Mouse (Mus musculus) heart, embryonic 11.5 days (tissue): ENCODE data around the gene Rbms2. TPM values are rescaled to one million over a fixed set of nuclear protein-coding genes. Genes with fewer than 3 reads are reported as not detected.
A peak's percentile ranks its signal among the peaks of the same experiment; 100 is the strongest.
"Not testable (repeated sequence)": the region's sequence is repeated elsewhere in the genome, so short reads cannot be mapped to it uniquely, and the experiment has no call there.

Experiments used
- ATAC-seq: fragments of 200-750 bp; cut with Nextera tagmentation; replicated peaks from 2 replicates; pipeline ENCODE4 v1.8.0; 2017; ENCODE audit warnings: moderate library complexity; ENCODE audit not compliant: insufficient number of reproducible peaks, low FRiP score, low TSS enrichment
- H3K27ac ChIP-seq: fragments of 300-500 bp; sonication (generic); 2 replicates; pipeline ENCODE4 v1.5.1; 2014; ENCODE audit warnings: mild to moderate bottlenecking, low read depth, low read length
- H3K27me3 ChIP-seq: fragments of 300-500 bp; sonication (generic); 2 replicates; pipeline ENCODE4 v1.6.1; 2014; ENCODE audit warnings: mild to moderate bottlenecking, low read length, mixed read lengths; ENCODE audit not compliant: control insufficient read depth, insufficient read depth
- H3K36me3 ChIP-seq: fragments of 300-500 bp; sonication (generic); 2 replicates; pipeline ENCODE4 v1.6.1; 2014; ENCODE audit warnings: mild to moderate bottlenecking, low read length, moderate library complexity, mixed read lengths; ENCODE audit not compliant: control insufficient read depth, insufficient read depth
- H3K4me1 ChIP-seq: fragments of 300-500 bp; sonication (generic); 2 replicates; pipeline ENCODE4 v1.6.1; 2014; ENCODE audit warnings: low read length; ENCODE audit not compliant: control insufficient read depth, insufficient read depth
- H3K4me2 ChIP-seq: fragments of 300-500 bp; sonication (generic); 2 replicates; pipeline ENCODE4 v1.6.1; 2014; ENCODE audit warnings: mild to moderate bottlenecking, moderate library complexity
- H3K4me3 ChIP-seq: fragments of 300-500 bp; sonication (generic); 2 replicates; pipeline ENCODE4 v1.5.1; 2014; ENCODE audit warnings: low read depth, low read length
- H3K9ac ChIP-seq: fragments of 300-500 bp; sonication (generic); 2 replicates; pipeline ENCODE4 v1.6.1; 2014; ENCODE audit warnings: mild to moderate bottlenecking, low read depth, low read length, moderate library complexity
- H3K9me3 ChIP-seq: fragments of 300-500 bp; sonication (generic); replicated peaks from 2 replicates; pipeline ENCODE4 v1.6.1; 2016; ENCODE audit warnings: low read length; ENCODE audit not compliant: control insufficient read depth
- WGBS: fragments of 180-500 bp; shearing (Covaris S2); extraction: QIAGEN DNeasy Blood & Tissue Kit; methylation state at CpG from one replicate; pipeline ENCODE4 v1.1.7; 2014; ENCODE audit not compliant: insufficient replicate concordance; 5-methylcytosine and 5-hydroxymethylcytosine counted together
- polyA plus RNA-seq: library from polyadenylated mRNA; unstranded; fragments of >200 nt; fragmentation: Nextera tagmentation; extraction: Ambion mirVana; gene quantifications from 2 replicates; pipeline ENCODE4 v1.2.1, GENCODE M21; 2014

The Rbms2 gene
- polyA plus RNA-seq, 1 experiment from 2014 or later = 36.1 TPM

GRCm38 (mm10) chr10:128204941-128205340 is 24.8 kb upstream of the Rbms2 start:
- WGBS = 81% methylated on average over 15 of the region's 15 CpGs
- H3K4me3 ChIP-seq = no peak overlapping the region
- H3K27me3 ChIP-seq = no peaks in the 10 kb centered on the region
- H3K9me3 ChIP-seq = no peaks in the 10 kb centered on the region
- no peak for ATAC-seq
- H3K4me2 ChIP-seq = no peak overlapping the region
- no peaks in the 10 kb centered on the region for H3K4me1 ChIP-seq
- H3K36me3 ChIP-seq = no peaks in the 10 kb centered on the region
- no peak overlapping the region for H3K9ac ChIP-seq
- no peak overlapping the region for H3K27ac ChIP-seq

GRCm38 (mm10) chr10:128201856-128202255 is 21.8 kb upstream of the Rbms2 start:
- Histone ChIP-seq H3K27me3 (0 out of 2 replicates have a peak, but pooled peaks cover 4% of the 10 kb centered on the region), H3K27ac (no peak overlapping the region), H3K4me1 (no peaks in the 10 kb centered on the region), H3K4me3 (no peak overlapping the region), H3K9ac (no peak overlapping the region), H3K36me3 (no peaks in the 10 kb centered on the region), H3K9me3 (no peaks in the 10 kb centered on the region), H3K4me2 (no peak overlapping the region)
- no peak for ATAC-seq
- WGBS = 69% methylated on average over 6 of the region's 6 CpGs

DNA sequence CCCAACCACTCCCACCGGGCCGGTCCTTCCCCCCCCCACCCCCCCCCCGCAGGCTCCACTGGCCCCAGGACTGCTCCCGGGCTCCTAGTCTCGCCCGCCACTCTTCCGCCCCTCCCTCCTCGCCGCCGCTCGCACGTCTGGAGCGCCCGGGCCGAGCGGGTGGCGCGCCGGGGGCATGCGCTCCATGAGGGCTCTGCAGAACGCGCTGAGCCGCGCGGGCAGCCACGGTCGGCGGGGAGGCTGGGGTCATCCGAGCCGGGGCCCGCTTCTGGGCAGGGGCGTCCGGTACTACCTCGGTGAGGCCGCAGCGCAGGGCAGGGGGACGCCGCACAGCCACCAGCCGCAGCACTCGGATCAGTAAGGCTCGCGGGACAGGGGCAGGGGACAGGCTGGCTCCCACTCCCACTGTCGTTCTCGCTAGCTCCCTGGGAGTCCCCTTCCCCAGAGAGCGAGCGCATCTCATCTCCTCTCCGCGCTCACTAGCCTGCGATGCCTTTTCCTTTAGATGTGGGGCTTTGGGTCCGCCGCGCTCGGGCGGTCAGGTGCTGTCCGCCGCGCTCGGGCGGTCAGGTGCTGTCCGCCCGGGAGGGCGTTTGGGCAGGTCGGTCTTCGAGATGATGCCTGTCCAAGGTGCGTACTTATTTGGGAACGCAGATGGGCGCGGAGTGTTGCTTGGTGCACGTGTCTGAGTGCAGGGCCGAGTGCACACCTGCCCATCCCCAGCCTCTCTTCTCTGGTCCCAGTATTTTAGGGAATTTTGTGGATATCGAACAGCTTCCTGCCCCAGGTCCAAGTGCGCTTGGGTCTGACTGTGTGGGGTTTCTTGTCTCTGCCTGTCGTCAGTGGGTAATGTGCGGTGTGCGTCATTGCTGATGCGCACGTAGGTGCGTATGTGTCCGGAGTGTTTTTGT is 14.7 kb upstream of the Rbms2 start:
- Histone ChIP-seq H3K9me3 (no peaks in the 10 kb centered on the region), H3K4me2 (peak overlapping the region; percentile 98), H3K9ac (peak overlapping the region; percentile 44), H3K36me3 (no peaks in the 10 kb centered on the region), H3K27ac (no peak overlapping the region), H3K27me3 (peaks cover 20% of the 10 kb centered on the region), H3K4me3 (peak overlapping the region; percentile 52), H3K4me1 (peaks cover 4% of the 10 kb centered on the region; the same call in 1 of the 2 replicates)
- ATAC-seq = peak; percentile 87
- under 1% methylated on average over 62 of the region's 79 CpGs for WGBS

GRCm38 (mm10) chr10:128194024-128194550 is 14.0 kb upstream of the Rbms2 start, which contains the start of gene Gls2:
Gls2 (plus strand) TSS chr10:128194457.
- H3K4me2 ChIP-seq = peak within 1 kb of the TSS; percentile 98
- peak; percentile 94 for ATAC-seq
- under 1% methylated on average over 46 of the region's 46 CpGs for WGBS
- H3K36me3 ChIP-seq = no peaks in the 10 kb centered on the region
- H3K4me3 ChIP-seq = peak within 1 kb of the TSS; percentile 52
- peaks cover 4% of the 10 kb centered on the region; the same call in 1 of the 2 replicates for H3K4me1 ChIP-seq
- H3K27ac ChIP-seq = 0 out of 2 replicates have a peak within 1 kb of the TSS, but pooled peaks have one; percentile 41
- H3K9ac ChIP-seq = peak within 1 kb of the TSS; percentile 70
- no peaks in the 10 kb centered on the region for H3K9me3 ChIP-seq
- peaks cover 17% of the 10 kb centered on the region for H3K27me3 ChIP-seq

- Histone ChIP-seq H3K27ac (no peak overlapping the region), H3K4me1 (peaks cover 4% of the 10 kb centered on the region; the same call in 1 of the 2 replicates), H3K9ac (no peak overlapping the region), H3K9me3 (no peaks in the 10 kb centered on the region), H3K4me3 (no peak overlapping the region), H3K36me3 (no peaks in the 10 kb centered on the region), H3K4me2 (no peak overlapping the region), H3K27me3 (peaks cover 17% of the 10 kb centered on the region)
- no peak for ATAC-seq
- WGBS = 85% methylated on average over 6 of the region's 6 CpGs
Measured at GRCm38 (mm10) chr10:128193113-128193512, 13.0 kb upstream of the Rbms2 start.

DNA sequence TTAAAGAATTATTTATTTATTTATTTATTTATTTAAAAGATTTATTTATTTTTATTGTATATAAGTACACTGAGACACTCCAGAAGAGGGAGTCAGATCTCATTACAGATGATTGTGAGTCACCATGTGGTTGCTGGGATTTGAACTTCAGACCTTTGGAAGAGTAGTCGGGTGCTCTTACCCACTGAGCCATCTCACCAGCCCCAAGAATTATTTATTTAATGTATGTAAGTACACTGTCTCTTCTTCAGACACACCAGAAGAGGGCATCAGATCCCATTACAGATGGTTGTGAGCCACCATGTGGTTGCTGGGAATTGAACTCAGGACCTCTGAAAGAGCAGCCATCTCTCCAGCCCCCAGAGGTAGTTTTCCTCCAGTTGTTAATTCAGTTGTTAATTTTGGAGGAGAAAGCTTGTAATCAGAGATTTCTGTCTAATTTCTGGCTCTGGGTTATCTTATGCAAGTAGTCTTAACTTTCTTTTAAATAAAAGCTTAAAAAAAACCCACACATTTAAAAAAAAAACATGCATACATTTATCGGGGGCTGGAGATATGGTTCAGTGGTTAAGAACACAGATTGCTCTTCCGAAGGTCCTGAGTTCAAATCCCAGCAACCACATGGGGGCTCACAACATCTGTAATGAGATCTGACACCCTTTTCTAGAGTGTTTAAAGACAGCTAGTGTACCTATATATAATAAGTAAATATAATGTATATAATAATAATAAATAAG is 12.1 kb upstream of the Rbms2 start:
- H3K27ac ChIP-seq, H3K9me3 ChIP-seq, H3K4me2 ChIP-seq, ATAC-seq, H3K4me3 ChIP-seq, H3K9ac ChIP-seq, H3K36me3 ChIP-seq, H3K4me1 ChIP-seq: not testable (repeated sequence)
- peaks cover 17% of the 10 kb centered on the region for H3K27me3 ChIP-seq
- 93% methylated on average over 3 of the region's 3 CpGs for WGBS

GRCm38 (mm10) chr10:128191472-128191871 is 11.4 kb upstream of the Rbms2 start:
- 45% methylated on average over 2 of the region's 2 CpGs for WGBS
- no peak for ATAC-seq

GRCm38 (mm10) chr10:128188242-128188877 is 8.3 kb upstream of the Rbms2 start:
- no peaks in the 10 kb centered on the region for H3K36me3 ChIP-seq
- no peak overlapping the region for H3K4me3 ChIP-seq
- no peaks in the 10 kb centered on the region for H3K27me3 ChIP-seq
- H3K27ac ChIP-seq = no peak overlapping the region
- ATAC-seq = no peak
- no peak overlapping the region for H3K4me2 ChIP-seq
- H3K9me3 ChIP-seq = no peaks in the 10 kb centered on the region
- no peaks in the 10 kb centered on the region for H3K4me1 ChIP-seq
- WGBS = 50% methylated on average over 2 of the region's 2 CpGs
- H3K9ac ChIP-seq = no peak overlapping the region

More at GRCm38 (mm10) chr10:128191472-128191871, 11.4 kb upstream of the Rbms2 start:
- H3K9ac ChIP-seq = no peak overlapping the region
- H3K4me1 ChIP-seq = peaks cover 4% of the 10 kb centered on the region; the same call in 1 of the 2 replicates
- no peaks in the 10 kb centered on the region for H3K9me3 ChIP-seq
- no peaks in the 10 kb centered on the region for H3K36me3 ChIP-seq
- H3K27ac ChIP-seq = no peak overlapping the region
- no peak overlapping the region for H3K4me3 ChIP-seq
- peaks cover 17% of the 10 kb centered on the region for H3K27me3 ChIP-seq
- H3K4me2 ChIP-seq = no peak overlapping the region
